Mouse (Mus musculus) layer of hippocampus, adult 9-10 months (tissue): ENCODE results near the gene Mgat1.
"Not testable (repeated sequence)": the region's sequence is repeated elsewhere in the genome, so short reads cannot be mapped to it uniquely, and the experiment has no call there.

Source experiments
- DNase-seq: peaks from one replicate; pipeline ENCODE4 v3.0.0; 2022; ENCODE audit warnings: low spot score

The Mgat1 gene

DNA sequence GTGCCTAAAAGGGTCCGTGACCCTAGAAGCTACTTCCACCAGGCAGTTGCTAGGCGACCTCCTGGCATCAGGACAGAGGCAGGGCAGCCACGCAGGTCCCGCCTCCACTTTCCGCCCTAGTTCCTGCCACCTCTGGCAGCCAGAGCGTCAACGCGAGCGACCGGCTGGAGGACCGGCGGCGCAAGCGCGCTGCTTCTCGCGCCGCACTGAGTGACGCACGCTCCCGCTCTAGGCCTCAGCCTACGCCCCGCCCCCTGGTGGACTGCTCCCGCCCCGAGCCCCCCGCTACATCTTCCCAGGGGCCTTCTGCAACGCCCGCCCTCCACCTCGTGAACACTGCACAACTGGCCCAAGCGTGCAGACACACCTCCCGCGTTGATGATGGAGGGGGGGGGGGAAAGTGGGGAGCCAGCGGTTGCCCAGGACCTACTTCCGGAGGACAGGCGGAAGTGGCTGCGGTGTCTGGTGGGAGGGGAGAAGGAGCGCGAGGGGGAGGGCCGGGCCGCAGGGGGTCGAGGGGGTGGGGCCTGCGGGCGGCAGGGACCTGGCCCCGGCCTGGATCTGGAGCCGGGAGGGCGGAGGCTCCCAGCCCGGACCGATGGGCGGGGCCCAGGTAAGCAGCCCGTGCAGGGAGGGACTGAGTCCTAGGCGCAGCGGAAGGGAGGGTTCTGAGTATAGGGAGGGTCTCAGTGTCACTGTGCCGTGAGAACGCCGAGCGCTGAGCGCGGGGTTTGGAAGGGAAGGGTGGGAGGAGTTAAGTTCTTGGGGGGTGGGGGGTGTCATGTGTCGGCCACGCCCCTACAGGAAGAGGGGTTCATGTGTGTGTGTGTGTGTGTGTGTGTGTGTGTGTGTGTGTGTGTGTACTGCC, at the start of gene Mgat1:
Gene Mgat1 (plus strand): TSS at position 465 of the 868 bp plus-strand sequence.
- DNase-seq, result no peak

DNA sequence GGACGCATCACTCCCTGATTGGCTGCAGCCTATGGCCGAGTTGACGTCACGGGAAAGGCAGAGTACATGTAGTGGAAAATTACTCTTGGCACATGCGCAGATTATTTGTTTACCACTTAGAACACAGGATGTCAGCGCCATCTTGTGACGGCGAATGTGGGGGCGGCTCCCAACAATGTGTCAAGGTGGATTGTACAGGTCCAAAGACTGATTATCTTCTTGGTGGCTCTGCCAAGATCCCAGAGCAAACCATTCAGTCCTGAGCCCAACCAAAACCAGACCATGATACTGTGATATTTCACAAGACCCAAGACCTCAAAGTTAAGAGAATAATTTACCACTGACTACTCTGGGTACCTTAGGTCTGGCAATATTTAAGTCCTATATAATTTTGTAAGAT, 49.2 kb upstream of the Mgat1 start:
- DNase-seq, result not testable (repeated sequence)

DNA sequence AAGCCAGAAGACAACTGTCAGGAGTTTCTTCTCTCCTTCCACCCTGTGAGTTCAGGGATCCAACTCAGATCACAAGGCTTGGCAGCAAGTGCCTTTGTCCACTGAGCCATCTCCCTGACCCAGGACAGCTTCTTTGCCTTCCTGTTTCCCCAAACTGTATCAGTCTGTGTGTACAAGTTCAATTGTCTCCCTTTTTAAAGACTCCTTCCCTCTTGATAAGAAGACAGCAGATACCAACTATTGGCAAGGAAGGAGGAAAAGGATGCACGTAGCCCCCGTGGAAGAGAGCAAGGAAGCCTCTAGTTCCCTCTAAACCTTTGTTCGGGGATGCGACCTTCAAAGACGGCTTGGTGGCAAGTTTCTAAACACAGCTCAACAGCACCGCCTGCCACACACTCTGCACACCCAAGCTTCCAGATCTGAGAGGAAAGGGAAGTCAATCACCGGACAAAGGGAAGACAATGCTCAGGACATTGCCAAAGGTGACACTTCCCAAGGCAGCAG, 48.1 kb upstream of the Mgat1 start:
- no peak for DNase-seq

- DNase-seq, result no peak
Observed at GRCm38 (mm10) chr11:49200666-49201065, 43.3 kb upstream of the Mgat1 start.

GRCm38 (mm10) chr11:49201142-49201541, 42.8 kb upstream of the Mgat1 start:
- DNase-seq, result no peak

- DNase-seq, result no peak
Observed at GRCm38 (mm10) chr11:49202071-49202470, 41.9 kb upstream of the Mgat1 start.

DNA sequence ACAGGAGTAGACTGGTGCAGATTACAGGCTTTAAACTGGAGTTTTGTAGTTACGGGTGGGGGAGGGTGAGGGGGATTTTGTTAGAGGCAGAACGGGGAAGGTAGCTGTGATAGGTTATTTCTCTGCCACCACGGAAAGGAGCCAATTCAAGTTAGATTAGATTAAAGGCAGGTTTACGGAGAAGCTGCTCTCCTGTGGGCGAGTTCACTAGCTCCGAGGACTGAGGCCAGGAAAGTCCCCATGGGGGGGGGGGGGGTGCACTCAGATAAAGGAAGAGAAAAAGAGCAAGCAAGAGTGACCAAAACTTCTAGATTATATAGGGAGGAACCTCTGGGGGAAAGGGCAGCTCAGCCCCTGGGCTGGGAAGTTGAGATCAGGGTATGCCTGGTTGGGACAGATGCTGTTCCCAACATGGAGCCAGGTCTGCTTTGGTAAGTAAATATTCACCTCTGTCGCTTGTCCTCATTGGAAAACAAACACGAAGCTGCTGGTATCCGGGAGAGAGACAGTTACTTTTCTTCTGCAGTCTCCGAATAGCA, 41.4 kb upstream of the Mgat1 start:
- peak; percentile 16 for DNase-seq

GRCm38 (mm10) chr11:49203129-49203768, 40.7 kb upstream of the Mgat1 start, which contains the start of gene Zfp62:
TSS of gene Zfp62 (plus strand) at chr11:49203292.
- peak; percentile 72 for DNase-seq

DNA sequence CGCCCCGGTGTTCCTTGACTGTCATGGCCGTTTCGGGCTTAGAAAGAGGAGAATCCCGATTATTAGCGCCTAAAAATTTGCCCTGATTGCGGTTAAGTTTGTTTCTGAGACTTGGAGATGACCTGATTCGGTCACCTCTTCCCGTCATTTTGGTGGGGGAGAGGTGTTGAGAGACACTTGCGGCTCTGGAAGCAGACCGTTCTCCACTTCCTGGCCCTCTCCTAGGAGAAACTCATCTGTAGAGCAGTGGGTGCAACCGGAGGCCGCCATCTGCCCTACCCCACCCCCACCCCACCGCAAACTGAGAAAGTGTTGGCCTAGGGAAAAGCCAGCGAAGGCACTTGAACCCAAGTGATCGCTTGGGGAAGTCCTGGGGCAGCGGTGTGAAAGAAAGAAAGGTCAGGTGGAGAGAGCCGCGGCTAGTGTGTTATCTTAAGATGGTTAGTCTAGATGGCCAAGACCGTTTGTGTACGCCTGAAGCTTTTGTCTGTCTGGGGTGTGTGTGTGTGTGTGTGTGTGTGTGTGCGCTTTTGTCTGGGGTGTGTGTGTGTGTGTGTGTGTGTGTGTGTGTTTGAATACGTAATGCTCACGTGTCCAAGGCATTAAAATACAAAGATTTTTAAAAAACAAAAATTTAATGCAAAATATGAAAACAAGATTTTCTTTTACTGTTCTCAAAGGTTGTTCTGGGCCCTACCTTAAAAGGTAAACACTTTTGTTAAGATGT, 40.1 kb upstream of the Mgat1 start:
- DNase-seq, result no peak

DNA sequence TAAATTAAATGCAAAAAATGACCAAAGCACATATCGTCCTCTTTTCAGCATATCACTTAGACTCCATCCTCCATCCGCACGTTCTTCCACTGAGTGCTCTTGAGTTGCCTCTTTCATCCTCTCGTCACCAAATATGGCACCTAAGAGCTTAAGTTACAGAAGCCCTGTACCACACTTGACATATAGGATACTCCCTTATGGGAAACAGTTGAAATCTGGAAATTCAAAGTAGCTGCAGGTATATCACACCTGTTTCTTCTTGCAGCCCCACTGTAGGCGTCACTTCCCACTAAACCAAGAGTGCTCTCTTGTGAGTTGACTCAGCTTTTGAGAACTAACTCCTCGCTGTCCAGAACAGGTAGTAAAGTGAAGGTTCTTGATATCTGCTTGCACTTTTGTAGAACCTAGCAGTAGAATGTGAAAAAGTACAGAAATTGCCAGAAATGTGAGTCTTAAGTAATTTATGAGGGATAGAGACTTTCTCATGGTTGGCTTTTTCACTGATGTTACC, 38.9 kb upstream of the Mgat1 start:
- no peak for DNase-seq

- DNase-seq, result no peak
Observed at GRCm38 (mm10) chr11:49207495-49207894, 36.5 kb upstream of the Mgat1 start.

DNA sequence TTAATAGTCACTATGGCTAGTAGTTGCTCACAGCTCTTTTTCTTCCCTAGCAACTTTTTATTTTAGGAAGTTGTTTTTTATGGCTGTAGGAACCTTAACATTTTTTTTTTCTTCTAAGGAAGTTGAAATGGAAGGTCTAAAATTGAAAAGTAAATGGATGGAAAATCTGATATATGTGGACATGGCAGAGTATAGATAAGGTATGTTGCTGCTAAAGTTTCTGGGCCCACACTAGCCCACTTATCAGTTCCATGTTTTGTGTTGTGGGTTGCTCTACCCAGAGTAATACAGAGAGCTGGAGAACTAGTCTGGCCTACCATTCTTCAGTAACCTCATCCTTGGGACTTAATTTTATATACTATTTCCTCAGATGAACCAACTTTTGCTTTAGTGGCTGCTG, 31.4 kb upstream of the Mgat1 start:
- DNase-seq, result no peak

- DNase-seq, result no peak
Observed at GRCm38 (mm10) chr11:49213505-49213904, 30.5 kb upstream of the Mgat1 start.

- no peak for DNase-seq
Observed at GRCm38 (mm10) chr11:49219271-49219670, 24.7 kb upstream of the Mgat1 start.

GRCm38 (mm10) chr11:49224455-49224854, 19.5 kb upstream of the Mgat1 start:
- no peak for DNase-seq

DNA sequence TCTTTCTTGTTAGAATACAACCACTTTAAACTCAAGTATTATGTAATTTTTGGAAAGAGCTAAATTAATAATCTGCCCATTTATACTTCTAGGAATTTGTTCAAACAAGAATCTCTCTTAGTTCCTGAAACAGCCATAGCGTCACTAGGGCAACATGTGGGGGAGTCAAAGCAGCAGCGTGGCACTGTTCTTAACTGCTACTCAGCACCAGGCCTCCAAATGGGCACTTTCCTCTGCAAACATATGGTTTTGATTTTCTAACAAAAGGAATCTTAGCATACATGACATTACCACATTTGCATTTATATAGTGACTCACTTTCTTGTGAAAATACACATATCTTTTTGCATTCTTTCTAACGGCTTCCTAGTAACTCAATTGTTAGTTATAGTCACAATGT, 11.2 kb upstream of the Mgat1 start:
- no peak for DNase-seq

DNA sequence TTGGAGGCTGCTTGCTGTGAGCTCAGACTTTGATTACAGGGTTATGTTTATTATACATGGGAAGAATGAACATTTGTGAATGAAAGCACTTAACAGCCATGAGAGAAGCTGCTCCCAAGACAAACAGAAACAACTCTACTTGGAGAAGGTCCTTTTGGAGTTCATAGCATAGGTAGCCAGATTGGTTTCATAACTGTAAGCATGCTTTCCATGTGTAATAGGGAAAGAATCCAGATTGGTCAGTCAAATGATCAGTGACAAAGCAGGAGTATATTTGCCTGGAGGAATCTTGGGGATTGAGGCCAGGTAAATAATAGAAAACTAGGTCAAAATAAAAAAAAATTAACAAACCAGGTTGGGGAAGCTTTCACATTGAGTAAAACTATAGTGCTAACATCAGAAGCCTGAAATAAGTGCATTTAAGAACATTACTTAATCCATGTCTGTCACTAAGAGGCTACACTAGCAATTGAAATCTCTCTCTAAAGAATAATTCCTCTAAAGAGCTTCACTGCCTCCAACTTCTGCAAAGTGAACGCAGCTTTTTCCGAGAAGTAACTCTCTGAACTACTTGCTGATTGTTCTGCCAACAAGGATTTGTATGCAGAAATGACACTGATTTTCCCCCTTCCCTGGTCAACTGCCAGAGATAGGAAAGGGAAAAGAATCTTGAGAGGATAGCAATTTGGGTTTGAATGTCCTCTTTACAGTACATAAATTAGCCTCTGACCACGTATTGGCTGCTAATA, 8.4 kb upstream of the Mgat1 start:
- no peak for DNase-seq

DNA sequence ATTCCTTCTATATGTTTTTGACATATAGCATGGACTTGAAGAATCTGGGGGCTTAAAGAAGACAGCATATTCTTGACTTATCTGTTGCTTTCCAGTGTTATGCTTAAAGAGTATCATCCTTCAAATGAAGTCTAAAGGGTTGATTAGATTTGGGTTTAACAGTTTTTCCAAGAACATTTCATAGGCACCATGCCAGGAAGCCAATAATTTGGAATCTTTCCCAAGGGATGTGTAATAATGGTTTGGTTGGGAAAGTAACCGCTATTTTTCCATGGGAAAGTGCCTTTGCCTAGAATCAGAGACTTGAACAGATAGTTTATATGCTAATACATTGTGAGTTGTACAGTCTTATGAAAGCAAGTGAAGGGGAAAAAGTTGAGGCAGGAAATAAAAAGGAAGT, 7.1 kb upstream of the Mgat1 start:
- no peak for DNase-seq

DNA sequence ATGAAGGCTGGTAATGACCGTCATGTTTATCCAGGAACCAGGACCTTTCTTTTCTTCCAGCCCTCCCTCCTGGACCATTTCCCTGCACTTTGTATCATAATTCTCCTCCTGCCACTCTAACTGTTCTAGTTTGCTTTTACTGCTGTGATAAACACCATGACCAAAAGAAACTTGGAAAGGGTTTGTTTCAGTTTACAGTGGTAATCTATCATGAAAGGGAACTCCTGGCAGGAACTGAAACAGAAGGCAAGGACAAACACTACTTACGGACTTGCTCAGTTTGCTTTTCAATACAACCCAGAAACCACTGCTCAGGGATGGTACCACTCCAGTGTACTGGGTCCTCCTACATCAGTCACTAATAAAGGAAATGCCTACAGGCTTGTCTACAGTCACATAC, 6.5 kb upstream of the Mgat1 start:
- DNase-seq, result no peak

DNA sequence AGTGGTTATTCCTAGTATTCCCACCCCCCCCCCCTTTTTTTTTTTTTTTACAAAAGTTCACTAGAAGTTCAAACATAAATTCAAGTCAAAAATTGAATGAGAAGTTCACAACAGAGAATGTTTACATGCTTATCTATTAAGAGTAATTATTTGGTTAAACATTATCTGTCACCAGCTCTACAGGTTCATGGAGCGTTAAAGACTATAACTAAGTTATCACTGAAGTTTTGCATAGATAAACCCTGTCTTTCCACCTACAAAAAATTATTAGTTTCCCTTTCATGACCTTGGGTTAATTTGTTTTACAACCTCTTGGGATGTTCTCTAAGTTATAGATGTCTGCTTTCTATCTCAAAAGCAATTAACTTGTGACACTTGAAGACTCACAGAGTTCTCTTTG, 3.7 kb upstream of the Mgat1 start:
- DNase-seq, result no peak

- no peak for DNase-seq
Observed at GRCm38 (mm10) chr11:49240874-49241273, 3.1 kb upstream of the Mgat1 start.
